Mouse (Mus musculus): ENCODE data around the gene Prpf31. TPM values are rescaled to one million over a fixed set of nuclear protein-coding genes. Genes with fewer than 3 reads are reported as not detected.

The Prpf31 gene
- polyA plus RNA-seq, 1 experiment from 2014 or later, result 148 TPM

DNA sequence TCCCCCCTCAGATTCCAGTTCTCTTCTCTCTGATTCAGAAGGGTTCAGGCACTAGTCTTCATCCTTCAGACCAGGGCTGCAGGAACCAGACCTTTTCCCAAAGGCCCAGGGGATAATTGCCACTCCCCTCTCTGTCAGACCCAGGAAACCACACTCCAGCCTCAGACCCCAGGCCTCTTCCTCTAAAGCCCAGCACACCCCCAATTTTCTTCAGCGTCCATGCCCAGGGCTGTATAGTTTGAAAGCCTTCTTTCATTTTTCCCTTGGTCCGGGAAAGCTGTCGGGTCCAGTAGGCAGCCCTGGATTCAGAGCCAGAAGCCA, 45.4 kb downstream of the Prpf31 start:
- 76% methylated on average over 3 of the region's 3 CpGs for WGBS
- no peaks in the 10 kb centered on the region for H3K9me3 ChIP-seq
- H3K27me3 ChIP-seq (ENCODE audit: insufficient read depth, poor library complexity, severe bottlenecking), result no peaks in the 10 kb centered on the region
- H3K4me1 ChIP-seq (replicated peaks), result no peaks in the 10 kb centered on the region
- H3K27ac ChIP-seq, result no peak overlapping the region
- H3K36me3 ChIP-seq, result peaks cover 13% of the 10 kb centered on the region; the same call in 1 of the 2 replicates
- H3K4me3 ChIP-seq, result no peak overlapping the region
- DNase-seq (ENCODE audit: low spot score), result no peak

DNA sequence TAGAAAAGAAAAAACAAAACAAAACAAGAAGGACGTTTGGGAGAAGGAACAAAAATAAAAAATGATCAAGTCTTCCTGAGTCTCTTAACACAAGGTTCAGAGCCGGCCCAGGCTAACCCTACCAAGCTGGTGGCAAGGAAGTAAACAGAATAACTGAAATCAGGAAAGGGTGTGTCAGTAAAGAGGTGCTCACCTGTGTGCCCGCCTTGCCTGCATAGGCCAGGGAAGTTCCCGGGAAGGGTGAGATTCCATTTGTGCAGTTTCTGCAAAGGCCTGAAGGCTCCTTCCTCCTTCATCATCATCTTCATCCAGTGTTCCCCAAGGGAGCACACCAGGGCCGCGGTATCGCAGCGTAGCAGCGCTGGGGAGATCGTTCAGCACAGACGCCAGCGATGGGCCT, 46.6 kb downstream of the Prpf31 start:
- peaks cover 16% of the 10 kb centered on the region; the same call in 1 of the 2 replicates for H3K36me3 ChIP-seq
- 91% methylated on average over 12 of the region's 12 CpGs for WGBS
- no peak for DNase-seq (ENCODE audit: low spot score)
- no peak overlapping the region for H3K27ac ChIP-seq
- no peak overlapping the region for H3K4me3 ChIP-seq
- H3K4me1 ChIP-seq (replicated peaks), result no peaks in the 10 kb centered on the region
- no peaks in the 10 kb centered on the region for H3K9me3 ChIP-seq
- no peaks in the 10 kb centered on the region for H3K27me3 ChIP-seq (ENCODE audit: insufficient read depth, poor library complexity, severe bottlenecking)

DNA sequence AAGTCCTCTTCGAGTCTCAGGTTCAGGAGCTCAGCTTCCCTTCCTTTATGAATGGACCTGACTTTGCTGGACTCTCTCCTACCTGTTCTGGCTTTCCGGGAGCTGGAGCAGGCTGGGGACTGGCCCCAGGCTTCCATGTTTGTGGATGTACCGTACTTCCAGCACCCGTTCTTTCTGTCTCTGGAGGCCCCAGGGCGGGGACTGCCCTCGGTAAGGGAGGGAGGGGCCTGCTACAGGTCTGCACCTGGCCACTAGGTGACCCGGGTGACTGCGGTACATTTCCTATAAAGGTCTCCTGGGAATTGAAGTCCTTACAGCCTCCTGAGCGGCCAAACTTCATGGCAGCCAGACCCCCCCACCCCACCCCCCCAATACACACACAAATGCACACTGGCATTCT, 47.6 kb downstream of the Prpf31 start, which contains the start of gene Tmc4:
TSS of gene Tmc4 (minus strand) at position 212 of the 400 bp plus-strand sequence.
- Histone ChIP-seq H3K27ac (no peak within 1 kb of the TSS), H3K4me3 (no peak within 1 kb of the TSS), H3K4me1 (replicated peaks) (no peaks in the 10 kb centered on the region), H3K9me3 (no peaks in the 10 kb centered on the region), H3K27me3 (ENCODE audit: insufficient read depth, poor library complexity, severe bottlenecking) (no peaks in the 10 kb centered on the region), H3K36me3 (peaks cover 16% of the 10 kb centered on the region; the same call in 1 of the 2 replicates)
- WGBS, result 57% methylated on average over 9 of the region's 9 CpGs
- no peak for DNase-seq (ENCODE audit: low spot score)

DNA sequence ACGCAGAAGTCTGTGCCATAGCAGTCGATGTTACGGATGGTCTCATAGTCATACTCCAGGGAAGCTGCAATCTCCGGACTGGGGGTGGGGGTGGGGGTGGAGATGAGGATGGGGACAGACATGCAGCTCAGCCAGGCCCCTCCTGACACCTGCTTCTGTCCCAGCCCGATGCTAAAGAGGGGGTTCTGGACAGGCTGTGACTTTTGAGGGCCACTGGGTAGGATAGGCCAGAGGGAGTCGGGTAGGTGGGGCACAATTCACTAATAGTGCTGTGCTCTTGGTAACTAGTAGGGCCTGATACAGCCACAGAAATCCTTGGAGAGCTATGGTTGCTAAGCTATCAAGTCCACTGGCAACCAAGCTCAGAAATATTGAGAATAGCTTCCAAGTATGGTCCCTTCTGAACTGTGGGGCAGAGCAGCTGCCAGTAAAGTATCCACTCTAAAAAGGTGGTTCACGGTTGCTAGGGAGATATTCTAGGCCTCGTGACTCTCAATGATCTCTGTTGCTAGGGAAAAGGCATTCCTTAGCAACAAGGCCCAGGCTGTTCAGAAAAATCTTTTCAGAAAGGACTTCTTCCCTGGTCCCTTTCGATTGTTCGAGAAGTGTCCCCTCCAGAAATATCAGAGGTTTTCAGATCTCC, 54.2 kb downstream of the Prpf31 start:
- Histone ChIP-seq H3K27ac (peak overlapping the region; percentile 74), H3K9me3 (no peaks in the 10 kb centered on the region), H3K27me3 (ENCODE audit: insufficient read depth, poor library complexity, severe bottlenecking) (no peaks in the 10 kb centered on the region), H3K36me3 (peaks cover 57% of the 10 kb centered on the region), H3K4me1 (replicated peaks) (peaks cover 24% of the 10 kb centered on the region), H3K4me3 (no peak overlapping the region)
- no peak for DNase-seq (ENCODE audit: low spot score)
- WGBS, result 68% methylated on average over 10 of the region's 10 CpGs

DNA sequence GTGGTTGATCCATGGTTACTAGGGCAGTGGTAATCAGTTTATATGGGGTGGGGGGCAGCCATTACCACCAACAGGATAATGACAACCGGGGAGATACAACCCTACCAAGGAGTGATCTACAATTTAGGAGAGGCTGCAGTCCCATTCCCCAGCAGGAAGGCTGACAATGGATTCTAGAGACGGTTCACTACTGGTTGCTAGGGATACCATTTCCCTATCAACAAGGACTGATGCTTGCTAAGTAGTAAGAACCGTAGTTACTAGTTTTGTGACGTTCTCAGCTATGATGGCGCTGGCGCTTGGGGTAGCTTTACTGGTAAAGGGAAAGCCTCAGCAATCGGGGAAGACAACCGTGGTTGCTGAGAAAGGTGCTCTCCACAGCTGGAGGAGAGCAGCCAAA, 54.9 kb downstream of the Prpf31 start:
- Histone ChIP-seq H3K4me1 (replicated peaks) (peaks cover 24% of the 10 kb centered on the region), H3K27me3 (ENCODE audit: insufficient read depth, poor library complexity, severe bottlenecking) (no peaks in the 10 kb centered on the region), H3K27ac (peak overlapping the region; percentile 37; the same call in 1 of the 2 replicates), H3K9me3 (no peaks in the 10 kb centered on the region), H3K4me3 (no peak overlapping the region), H3K36me3 (peaks cover 53% of the 10 kb centered on the region)
- no peak for DNase-seq (ENCODE audit: low spot score)
- 79% methylated on average over 8 of the region's 8 CpGs for WGBS

DNA sequence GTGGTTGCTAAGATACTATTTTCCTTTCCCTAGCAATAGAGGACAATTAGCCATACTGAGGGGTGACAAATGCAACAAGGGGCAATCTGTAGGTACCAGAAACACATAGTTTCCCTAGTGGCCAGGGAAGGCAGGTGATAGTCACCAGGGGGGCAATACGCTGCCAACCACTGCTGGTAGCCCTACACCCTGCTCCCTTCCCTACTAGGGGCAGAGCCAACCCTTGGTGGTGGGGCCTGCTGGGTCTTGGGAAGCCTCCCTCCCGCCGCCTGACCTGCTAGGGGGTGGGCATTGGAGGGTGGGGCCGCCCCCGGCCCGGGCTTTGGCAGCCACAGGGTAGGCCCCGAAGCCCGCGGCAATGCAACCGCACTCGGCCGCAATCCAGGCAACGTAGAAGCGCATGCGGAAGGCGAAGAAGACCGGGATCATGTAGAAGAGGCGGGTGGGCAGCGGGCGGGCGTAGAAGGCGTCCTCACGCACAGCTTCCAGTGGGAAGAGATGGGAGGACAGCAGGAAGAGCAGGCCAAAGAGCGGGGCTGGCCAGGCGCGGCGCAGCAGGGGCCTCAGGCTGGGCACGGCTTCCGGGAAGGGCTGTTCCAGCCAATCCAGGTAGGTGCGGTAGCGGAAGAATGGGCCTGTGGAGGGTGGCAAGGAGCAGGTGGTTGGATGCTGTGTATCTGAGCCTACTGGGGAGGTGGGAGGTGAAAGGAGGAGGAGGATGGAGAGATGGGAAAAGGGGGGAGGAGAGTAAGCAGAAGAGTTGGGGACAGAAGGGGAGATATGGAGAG, 55.8 kb downstream of the Prpf31 start:
- no peaks in the 10 kb centered on the region for H3K9me3 ChIP-seq
- peak overlapping the region; percentile 40; the same call in 1 of the 2 replicates for H3K27ac ChIP-seq
- H3K36me3 ChIP-seq, result peaks cover 50% of the 10 kb centered on the region
- no peaks in the 10 kb centered on the region for H3K27me3 ChIP-seq (ENCODE audit: insufficient read depth, poor library complexity, severe bottlenecking)
- H3K4me3 ChIP-seq, result no peak overlapping the region
- no peak for DNase-seq (ENCODE audit: low spot score)
- 80% methylated on average over 31 of the region's 31 CpGs for WGBS
- peaks cover 24% of the 10 kb centered on the region for H3K4me1 ChIP-seq (replicated peaks)

DNA sequence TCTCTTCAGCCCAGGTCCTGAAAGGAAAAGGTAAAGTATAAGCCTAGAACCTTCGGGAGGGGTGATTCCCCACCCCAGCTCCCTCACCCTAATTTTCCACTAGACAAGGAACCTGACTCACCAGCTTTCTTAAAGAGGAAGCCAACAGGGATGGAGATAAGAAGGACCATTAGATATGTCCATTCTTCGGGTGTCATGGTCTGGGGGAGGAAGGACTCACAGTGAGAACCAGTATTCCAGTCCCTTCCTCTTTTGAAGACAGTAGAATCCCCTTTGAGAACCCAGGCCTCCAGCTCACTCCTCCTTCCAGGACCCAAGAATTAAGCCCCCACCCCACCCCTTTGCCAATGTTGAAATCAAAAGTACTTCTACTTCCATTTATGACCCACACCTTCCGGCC, 62.1 kb downstream of the Prpf31 start:
- H3K27ac ChIP-seq, result peak overlapping the region; percentile 92
- H3K36me3 ChIP-seq, result peaks cover 31% of the 10 kb centered on the region
- DNase-seq (ENCODE audit: low spot score), result no peak
- H3K9me3 ChIP-seq, result no peaks in the 10 kb centered on the region
- H3K27me3 ChIP-seq (ENCODE audit: insufficient read depth, poor library complexity, severe bottlenecking), result no peaks in the 10 kb centered on the region
- 50% methylated on average over 3 of the region's 3 CpGs for WGBS
- peaks cover 28% of the 10 kb centered on the region for H3K4me1 ChIP-seq (replicated peaks)
- peak overlapping the region; percentile 72 for H3K4me3 ChIP-seq

Other genes starting within 250 kb of the Prpf31 start
- 5.5 and 7.8 TPM in 2 replicates for gene Cacng8, start 239.3 kb upstream of the Prpf31 start, polyA plus RNA-seq (2016; fragmentation: Nextera tagmentation; extraction: Ambion mirVana)
- gene Cacng6, start 205.8 kb upstream of the Prpf31 start, polyA plus RNA-seq (2016; fragmentation: Nextera tagmentation; extraction: Ambion mirVana), result 0.12 TPM in 1 of 2 replicates, not detected in the other
- not detected in 2 replicates for gene Tarm1, start 127.4 kb upstream of the Prpf31 start, polyA plus RNA-seq (2016; fragmentation: Nextera tagmentation; extraction: Ambion mirVana)
- 0.15 and 0.29 TPM in 2 replicates for gene Oscar, start 13.8 kb upstream of the Prpf31 start, polyA plus RNA-seq (2016; fragmentation: Nextera tagmentation; extraction: Ambion mirVana)
- 423 and 441 TPM in 2 replicates for gene Ndufa3, start 12.6 kb upstream of the Prpf31 start, polyA plus RNA-seq (2016; fragmentation: Nextera tagmentation; extraction: Ambion mirVana)
- gene Tfpt, start 56 bp upstream of the Prpf31 start, polyA plus RNA-seq (2016; fragmentation: Nextera tagmentation; extraction: Ambion mirVana), result 31.7 and 41.3 TPM in 2 replicates
- 79.6 and 80.4 TPM in 2 replicates for gene Cnot3, start 15.3 kb downstream of the Prpf31 start, polyA plus RNA-seq (2016; fragmentation: Nextera tagmentation; extraction: Ambion mirVana)
- gene Leng1, start 35.9 kb downstream of the Prpf31 start, polyA plus RNA-seq (2016; fragmentation: Nextera tagmentation; extraction: Ambion mirVana), result 19.4 and 23.0 TPM in 2 replicates
- 3.5 and 5.8 TPM in 2 replicates for gene Tmc4, start 47.6 kb downstream of the Prpf31 start, polyA plus RNA-seq (2016; fragmentation: Nextera tagmentation; extraction: Ambion mirVana)
- 269 and 282 TPM in 2 replicates for gene Tsen34, start 62.9 kb downstream of the Prpf31 start, polyA plus RNA-seq (2016; fragmentation: Nextera tagmentation; extraction: Ambion mirVana)
- 38.9 and 39.2 TPM in 2 replicates for gene Mboat7, start 63.5 kb downstream of the Prpf31 start, polyA plus RNA-seq (2016; fragmentation: Nextera tagmentation; extraction: Ambion mirVana)
- gene Rps9, start 74.0 kb downstream of the Prpf31 start, polyA plus RNA-seq (2016; fragmentation: Nextera tagmentation; extraction: Ambion mirVana), result 1,151 and 1,302 TPM in 2 replicates
- gene Pirb, start 90.4 kb downstream of the Prpf31 start, polyA plus RNA-seq (2016; fragmentation: Nextera tagmentation; extraction: Ambion mirVana), result 0.07 and 0.38 TPM in 2 replicates
- not detected in 2 replicates for gene Gm15448, start 195.7 kb downstream of the Prpf31 start, polyA plus RNA-seq (2016; fragmentation: Nextera tagmentation; extraction: Ambion mirVana)
- gene Pira2, start 215.1 kb downstream of the Prpf31 start, polyA plus RNA-seq (2016; fragmentation: Nextera tagmentation; extraction: Ambion mirVana), result not detected in 2 replicates

All from hindbrain, embryonic 10.5 days (tissue).